Mouse (Mus musculus) leukemia stem cell, adult 10-12 weeks (primary cell): Measurements from ENCODE around the gene Cxcl9. TPM values are rescaled to one million over a fixed set of nuclear protein-coding genes. Genes with fewer than 3 reads are reported as not detected.

ENCODE experiments used
- polyA plus RNA-seq: library from polyadenylated mRNA; stranded (reverse); fragments of >175 nt; gene quantifications from 2 replicates; pipeline ENCODE4 v1.2.3, GENCODE M21; 2012; ENCODE audit warnings: low replicate concordance

The Cxcl9 gene
- 1.5 and 2.3 TPM in 2 replicates for polyA plus RNA-seq

DNA sequence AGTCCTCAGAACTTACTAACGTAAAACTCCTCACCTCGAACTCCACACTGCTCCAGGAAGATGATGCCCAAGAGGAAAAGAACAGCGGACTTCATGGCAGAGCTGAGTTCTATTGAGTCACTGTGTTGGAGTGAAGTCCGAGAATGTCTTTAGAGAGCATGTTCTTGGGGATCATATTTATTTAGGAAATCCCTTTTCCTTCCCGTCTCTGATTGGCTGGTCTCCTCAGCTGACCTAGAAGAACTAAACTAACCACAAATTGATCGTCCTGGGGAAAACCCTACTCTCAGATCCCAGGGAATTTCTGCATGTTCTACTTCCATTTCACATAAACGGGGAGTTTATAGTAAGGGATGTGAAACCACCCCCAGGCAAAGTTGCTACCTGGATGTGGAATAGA, at the start of gene Cxcl9:
Cxcl9 (minus strand) TSS at position 151 of the 400 bp plus-strand sequence.

DNA sequence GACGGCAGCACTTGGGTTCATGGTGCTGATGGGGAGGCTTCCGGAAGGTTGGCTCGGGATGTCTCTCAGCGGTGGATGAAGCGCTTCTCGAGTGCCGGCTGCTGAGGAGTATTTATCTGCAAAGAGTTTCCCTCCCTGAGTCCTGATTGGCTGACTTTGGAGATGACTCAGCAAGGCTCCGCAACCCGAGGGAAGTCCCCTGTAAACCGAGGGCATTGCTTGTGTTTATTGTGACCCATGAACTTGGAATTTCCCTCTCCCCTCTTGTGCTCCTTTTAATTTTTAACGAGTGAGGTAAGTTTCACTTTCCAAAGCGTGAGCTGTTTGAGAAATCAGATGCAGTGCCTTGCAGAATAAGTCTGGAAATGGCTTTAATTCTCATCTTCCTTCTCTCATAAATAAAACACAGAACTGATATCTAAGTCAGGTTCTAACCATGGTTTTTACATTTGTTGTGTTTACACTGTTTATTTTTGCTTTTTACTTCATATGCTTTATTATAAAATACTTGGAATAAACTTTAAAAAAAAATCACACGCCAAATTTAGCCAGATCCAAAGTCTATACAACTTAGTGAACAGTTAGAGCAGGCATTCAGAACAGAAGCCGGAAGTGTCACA, 21.0 kb upstream of the Cxcl9 start, which contains the start of gene Cxcl10:
Cxcl10 (minus strand) TSS at position 96 of the 620 bp plus-strand sequence.

DNA sequence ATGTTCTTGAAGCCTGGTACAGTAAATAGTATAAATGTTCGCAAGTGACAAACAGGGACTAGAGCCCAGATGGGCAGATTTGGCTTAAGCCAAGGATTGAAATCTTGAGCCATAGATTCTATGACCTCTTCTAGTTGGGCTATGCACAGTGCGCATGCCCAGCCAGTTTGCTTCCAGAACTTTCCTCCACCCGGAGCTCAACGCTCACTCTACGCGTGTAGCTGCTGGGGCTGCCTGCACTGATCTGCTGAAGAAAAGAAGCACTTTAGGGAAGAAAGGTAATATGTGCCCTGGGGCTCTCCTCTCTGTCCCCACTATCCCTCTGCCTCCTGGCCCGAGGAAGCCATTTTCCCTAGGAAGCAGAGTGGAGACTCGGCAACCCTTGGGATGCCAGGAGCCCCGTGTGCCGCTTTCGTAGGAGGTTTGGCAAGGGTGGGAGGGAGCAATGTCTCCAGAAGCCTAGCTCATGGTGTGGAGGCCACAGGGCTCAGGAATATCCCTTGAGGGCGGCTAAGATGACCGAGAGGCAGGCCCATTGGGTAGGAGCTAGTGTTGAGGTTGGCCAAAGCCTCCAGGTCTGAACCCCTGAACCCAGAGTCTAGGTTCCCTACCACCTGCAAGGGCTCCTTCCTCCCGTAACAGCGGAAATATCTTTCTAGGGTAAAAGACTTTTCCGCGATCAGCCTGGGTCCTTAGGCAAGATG, 3.9 kb upstream of the Cxcl9 start, which contains the start of gene Art3:
Art3 (plus strand) TSS at position 193 of the 704 bp plus-strand sequence.

DNA sequence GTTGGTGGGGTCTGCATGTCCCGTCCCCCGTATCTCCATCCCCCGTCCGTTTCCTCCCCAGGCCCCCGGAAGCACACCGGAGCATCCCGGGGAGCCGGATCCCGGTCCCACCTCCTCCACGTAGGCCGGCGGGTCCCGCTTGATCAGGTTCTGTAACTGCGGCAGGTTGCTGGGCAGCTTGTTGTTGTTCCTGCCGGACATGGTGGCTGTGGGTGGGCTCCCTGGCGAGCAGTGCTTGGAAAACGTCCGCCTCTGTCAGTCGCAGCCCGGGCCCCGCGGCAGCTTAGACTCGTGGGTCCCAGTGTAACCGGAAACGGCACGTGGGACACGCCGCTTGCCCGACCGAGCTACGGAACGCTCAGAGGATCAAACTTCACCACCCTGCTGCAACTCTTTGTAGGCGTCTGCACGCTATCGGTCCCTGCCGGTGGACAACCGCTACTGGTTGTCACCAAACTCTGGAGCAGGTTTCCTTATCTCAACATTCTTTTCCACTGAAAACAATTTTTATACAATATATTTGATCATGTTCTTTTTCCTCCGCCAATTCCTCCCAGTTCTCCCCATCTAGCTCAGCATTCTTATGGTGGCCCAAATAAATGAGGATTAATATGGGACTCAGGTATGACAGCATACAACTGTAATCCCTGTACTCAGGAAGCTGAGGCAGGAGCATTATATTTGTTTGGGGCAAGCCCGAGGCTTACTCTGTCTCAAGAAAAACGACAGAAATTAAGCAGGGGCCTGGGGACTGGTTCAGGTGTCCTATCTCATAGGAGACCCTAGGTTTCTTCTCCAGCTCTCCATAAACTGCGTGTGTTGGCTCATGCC, 18.0 kb downstream of the Cxcl9 start, which contains the start of gene Sdad1:
Sdad1 (minus strand) TSS at position 799 of the 831 bp plus-strand sequence.

DNA sequence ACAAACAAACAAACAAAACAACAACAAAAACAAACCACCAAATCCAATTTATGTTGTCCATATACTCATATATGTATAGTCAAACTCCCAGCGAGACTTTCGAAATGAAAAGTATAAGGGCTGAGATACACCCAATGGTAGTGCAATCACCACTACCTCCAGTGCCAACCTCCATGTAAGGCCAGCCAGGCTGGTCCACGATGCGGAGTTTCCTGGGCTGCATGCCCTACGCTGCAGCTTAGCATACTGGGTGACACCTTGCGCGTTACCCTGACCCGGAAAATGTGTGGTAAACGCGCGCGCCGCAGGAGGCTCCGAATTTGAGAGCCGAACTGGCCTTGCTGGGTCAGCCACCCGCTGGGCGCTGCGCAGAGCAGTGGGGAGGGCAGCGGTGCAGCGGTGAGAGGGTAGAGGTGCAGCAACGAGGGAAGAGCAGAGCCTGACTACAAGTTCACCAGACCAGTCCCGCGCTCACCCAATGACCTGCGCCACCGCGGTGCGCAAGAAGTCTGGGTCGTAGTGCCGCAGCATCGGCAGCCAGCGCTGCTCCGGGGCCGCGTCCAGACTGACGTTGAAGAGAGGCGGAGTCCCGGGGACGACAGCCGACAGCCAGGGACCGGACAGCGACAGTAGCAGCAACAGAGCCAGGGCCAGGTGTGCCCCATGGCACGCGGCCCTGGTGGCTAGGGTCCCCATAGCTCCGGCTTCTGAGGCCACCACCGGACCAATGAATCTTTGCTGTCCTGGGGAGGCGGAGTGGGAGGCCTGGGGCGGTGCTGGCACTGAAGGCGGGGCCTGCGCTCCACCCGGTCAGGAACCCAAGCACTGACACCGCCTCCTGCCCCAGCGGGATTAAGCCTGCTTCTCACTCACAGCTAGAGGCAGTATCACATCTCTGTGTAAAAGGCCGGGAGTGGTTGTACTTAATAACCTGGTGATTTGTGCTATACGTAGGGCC, 50.2 kb downstream of the Cxcl9 start, which contains the start of gene Naaa:
Naaa (minus strand) TSS at position 734 of the 958 bp plus-strand sequence.

Other genes with a start within 250 kb of the Cxcl9 start
- 7.1 and 15.0 TPM in 2 replicates for gene G3bp2, start 244.4 kb downstream of the Cxcl9 start, polyA plus RNA-seq
- gene Uso1, start 190.1 kb downstream of the Cxcl9 start, polyA plus RNA-seq, result 3.6 and 111 TPM in 2 replicates
- not detected in 2 replicates for gene U90926, start 112.7 kb downstream of the Cxcl9 start, polyA plus RNA-seq
- not detected in 2 replicates for gene Ppef2, start 71.8 kb downstream of the Cxcl9 start, polyA plus RNA-seq
- 9.9 and 20.4 TPM in 2 replicates for gene Naaa, start 49.9 kb downstream of the Cxcl9 start, polyA plus RNA-seq
- 53.0 and 55.4 TPM in 2 replicates for gene Sdad1, start 17.6 kb downstream of the Cxcl9 start, polyA plus RNA-seq
- not detected in 2 replicates for gene Art3, start 3.7 kb upstream of the Cxcl9 start, polyA plus RNA-seq
- gene Cxcl10, start 20.8 kb upstream of the Cxcl9 start, polyA plus RNA-seq, result 0.77 TPM in 1 of 2 replicates, not detected in the other
- 2.9 and 27.9 TPM in 2 replicates for gene Nup54, start 107.1 kb upstream of the Cxcl9 start, polyA plus RNA-seq
- gene Scarb2, start 178.8 kb upstream of the Cxcl9 start, polyA plus RNA-seq, result 6.4 and 7.3 TPM in 2 replicates
- gene Fam47e, start 227.0 kb upstream of the Cxcl9 start, polyA plus RNA-seq, result not detected in 2 replicates